Mouse (Mus musculus) neural tube, embryonic 11.5 days (tissue): ENCODE measurements around the gene Calhm4. TPM values are rescaled to one million over a fixed set of nuclear protein-coding genes. Genes with fewer than 3 reads are reported as not detected.

Source experiments
- ATAC-seq: fragments of 200-750 bp; cut with Nextera tagmentation; 2 replicates; pipeline ENCODE4 v1.8.0; 2017; ENCODE audit warnings: moderate number of reproducible peaks, mild to moderate bottlenecking, moderate TSS enrichment, moderate library complexity; ENCODE audit not compliant: insufficient read depth, low FRiP score, low TSS enrichment
- DNase-seq: peaks from one replicate; pipeline ENCODE4 v3.0.0-alpha.2; 2015; ENCODE audit warnings: low spot score
- H3K27ac ChIP-seq: fragments of 300-500 bp; sonication (generic); 2 replicates; pipeline ENCODE4 v1.5.1; 2014; ENCODE audit warnings: low read depth, mild to moderate bottlenecking, low read length
- H3K27me3 ChIP-seq: fragments of 300-500 bp; sonication (generic); 2 replicates; pipeline ENCODE4 v1.6.1; 2014; ENCODE audit warnings: mild to moderate bottlenecking, low read length, mixed read lengths; ENCODE audit not compliant: control insufficient read depth, insufficient read depth
- H3K36me3 ChIP-seq: fragments of 300-500 bp; sonication (generic); 2 replicates; pipeline ENCODE4 v1.6.1; 2014; ENCODE audit warnings: mild to moderate bottlenecking, low read length, moderate library complexity, mixed read lengths; ENCODE audit not compliant: control insufficient read depth, insufficient read depth
- H3K4me1 ChIP-seq: fragments of 300-500 bp; sonication (generic); 2 replicates; pipeline ENCODE4 v1.6.1; 2014; ENCODE audit warnings: low read length, mixed read lengths; ENCODE audit not compliant: control insufficient read depth, insufficient read depth
- H3K4me2 ChIP-seq: fragments of 300-500 bp; sonication (generic); 2 replicates; pipeline ENCODE4 v1.6.1; 2014; ENCODE audit warnings: low read depth, mild to moderate bottlenecking, moderate library complexity
- H3K4me3 ChIP-seq: fragments of 300-500 bp; sonication (generic); 2 replicates; pipeline ENCODE4 v1.5.1; 2014; ENCODE audit warnings: low read depth, low read length
- H3K9ac ChIP-seq: fragments of 300-500 bp; sonication (generic); 2 replicates; pipeline ENCODE4 v1.6.1; 2014; ENCODE audit warnings: mild to moderate bottlenecking, low read length
- H3K9me3 ChIP-seq: fragments of 300-500 bp; sonication (generic); 2 replicates; pipeline ENCODE4 v1.6.1; 2016; ENCODE audit warnings: low read length; ENCODE audit not compliant: control insufficient read depth
- WGBS: fragments of 180-500 bp; shearing (Covaris S2); extraction: QIAGEN DNeasy Blood & Tissue Kit; methylation state at CpG from one replicate; pipeline ENCODE4 v1.1.7; 2014; 5-methylcytosine and 5-hydroxymethylcytosine counted together
- polyA plus RNA-seq: library from polyadenylated mRNA; unstranded; fragments of >200 nt; fragmentation: Nextera tagmentation; extraction: Ambion mirVana; gene quantifications from 2 replicates; pipeline ENCODE4 v1.2.1, GENCODE M21; 2014

Gene Calhm4
- polyA plus RNA-seq = not detected in 2 replicates

DNA sequence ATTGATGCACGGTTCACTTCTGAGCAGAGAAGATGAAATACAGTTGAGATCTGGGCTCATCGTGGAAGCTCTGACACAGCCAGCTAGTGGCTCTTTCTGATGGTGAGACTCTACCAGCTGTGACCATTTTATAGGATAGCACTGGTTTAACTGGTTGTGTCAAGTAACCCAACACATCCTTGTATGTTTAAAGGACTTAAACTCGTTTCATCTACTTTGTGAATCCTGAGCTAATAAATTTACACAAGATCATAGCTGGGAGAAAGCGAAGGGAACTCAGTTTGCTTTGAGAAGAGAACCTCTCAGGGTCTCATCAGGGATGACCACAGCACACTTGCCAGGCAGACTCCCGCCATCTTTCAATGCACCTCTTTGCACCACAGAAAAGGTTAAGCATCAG, at the start of gene Calhm4:
Gene Calhm4 (minus strand): TSS at position 101 of the 400 bp plus-strand sequence.
- WGBS = 87% methylated on average over 5 of the region's 5 CpGs
- ATAC-seq = no peak
- no peak within 1 kb of the TSS for H3K4me3 ChIP-seq
- no peaks in the 10 kb centered on the region for H3K9me3 ChIP-seq
- no peak within 1 kb of the TSS for H3K9ac ChIP-seq
- DNase-seq = no peak
- no peaks in the 10 kb centered on the region for H3K27me3 ChIP-seq
- no peak within 1 kb of the TSS for H3K4me2 ChIP-seq
- H3K36me3 ChIP-seq = no peaks in the 10 kb centered on the region
- H3K4me1 ChIP-seq = no peaks in the 10 kb centered on the region
- no peak within 1 kb of the TSS for H3K27ac ChIP-seq

DNA sequence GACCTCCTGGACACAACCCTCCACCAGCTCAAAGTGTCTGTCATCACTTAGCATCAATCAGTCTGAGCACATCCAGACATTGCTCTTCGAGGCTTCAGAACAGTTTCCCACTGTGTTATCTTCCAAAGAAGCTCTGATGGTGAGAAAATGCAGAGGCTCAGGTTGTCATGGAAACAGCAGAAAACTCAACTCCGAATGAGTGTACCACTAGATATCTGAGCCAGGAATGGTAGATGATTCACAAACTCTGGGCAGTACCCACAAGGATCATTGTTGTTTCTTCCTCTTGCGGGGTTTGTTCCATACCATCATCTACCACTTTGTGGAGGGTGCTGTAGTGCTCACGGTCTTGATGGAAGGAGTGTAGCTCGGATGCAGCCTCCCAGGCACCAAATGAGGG, 47.8 kb upstream of the Calhm4 start:
- Histone ChIP-seq H3K4me2 (no peak overlapping the region), H3K4me1 (no peaks in the 10 kb centered on the region), H3K36me3 (no peaks in the 10 kb centered on the region), H3K4me3 (no peak overlapping the region), H3K27me3 (no peaks in the 10 kb centered on the region), H3K27ac (no peak overlapping the region), H3K9ac (no peak overlapping the region), H3K9me3 (no peaks in the 10 kb centered on the region)
- WGBS = 77% methylated on average over 5 of the region's 5 CpGs
- no peak for DNase-seq
- ATAC-seq = no peak

DNA sequence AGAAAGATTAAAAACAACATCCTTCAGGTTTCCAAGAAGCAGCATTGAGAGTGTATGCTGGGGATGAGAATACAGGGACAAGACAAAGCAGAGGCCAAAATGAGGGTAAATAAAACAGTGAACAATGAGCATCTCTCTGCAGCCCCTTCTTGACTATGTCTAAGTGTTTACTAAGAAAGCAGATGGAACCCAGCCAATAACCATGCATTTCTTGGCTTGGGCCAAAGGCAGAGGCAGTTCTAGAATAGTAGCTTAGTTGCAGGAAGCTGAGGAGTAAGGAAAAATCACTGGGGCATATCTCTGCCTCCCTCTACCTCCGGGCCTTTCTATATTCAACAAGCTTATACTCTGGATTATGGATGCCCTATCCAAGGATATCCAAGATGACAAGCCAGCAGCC, 46.4 kb upstream of the Calhm4 start:
- Histone ChIP-seq H3K4me3 (no peak overlapping the region), H3K4me2 (no peak overlapping the region), H3K27ac (no peak overlapping the region), H3K9me3 (no peaks in the 10 kb centered on the region), H3K9ac (no peak overlapping the region), H3K36me3 (no peaks in the 10 kb centered on the region), H3K4me1 (no peaks in the 10 kb centered on the region), H3K27me3 (no peaks in the 10 kb centered on the region)
- ATAC-seq (no peak), DNase-seq (no peak)
- whole genome bisulfite sequencing = 91% methylated on average over 1 of the region's 1 CpGs

DNA sequence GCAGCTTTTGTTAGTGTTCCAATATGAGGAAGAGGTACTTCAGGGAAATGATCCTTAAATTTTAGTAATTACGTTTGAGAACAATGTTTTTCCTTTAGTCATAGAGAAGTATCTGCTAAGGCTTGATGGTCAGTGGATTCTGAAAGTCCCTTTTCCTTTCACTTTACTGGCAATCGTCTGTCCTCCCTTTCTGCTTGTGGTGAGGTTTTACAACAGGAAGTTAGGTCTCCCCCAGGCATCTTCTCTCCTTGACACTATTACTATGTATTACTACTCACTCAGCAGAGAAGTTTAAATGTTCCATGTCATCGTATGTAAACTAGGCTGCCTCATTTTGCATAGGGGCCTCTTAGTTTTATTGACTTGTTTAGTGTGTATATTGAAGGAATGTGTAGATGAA, 45.4 kb upstream of the Calhm4 start:
- Histone ChIP-seq H3K4me3 (no peak overlapping the region), H3K27me3 (no peaks in the 10 kb centered on the region), H3K4me2 (no peak overlapping the region), H3K27ac (no peak overlapping the region), H3K9me3 (no peaks in the 10 kb centered on the region), H3K36me3 (no peaks in the 10 kb centered on the region), H3K9ac (no peak overlapping the region), H3K4me1 (no peaks in the 10 kb centered on the region)
- WGBS = 59% methylated on average over 3 of the region's 3 CpGs
- no peak for DNase-seq
- no peak for ATAC-seq

DNA sequence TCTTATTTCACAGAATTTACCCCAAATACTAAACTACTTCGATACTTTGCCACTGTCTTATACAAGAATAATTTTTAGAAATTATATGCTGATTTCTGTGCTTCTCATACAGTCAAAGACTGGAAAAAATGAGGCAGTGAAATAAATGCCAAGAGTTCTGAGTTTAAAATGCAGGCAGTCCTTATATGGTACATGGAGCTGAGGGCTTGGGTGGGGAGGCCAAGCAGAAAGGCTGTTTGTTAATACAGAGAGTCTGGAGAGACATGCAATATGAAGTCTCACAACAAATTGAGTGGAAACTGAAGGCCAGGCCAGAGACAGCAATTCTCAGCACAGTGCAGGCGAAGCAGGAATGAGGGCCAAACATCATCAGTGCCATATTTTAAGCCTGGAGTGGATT, 44.4 kb upstream of the Calhm4 start:
- Histone ChIP-seq H3K4me3 (no peak overlapping the region), H3K27me3 (no peaks in the 10 kb centered on the region), H3K9me3 (no peaks in the 10 kb centered on the region), H3K4me1 (no peaks in the 10 kb centered on the region), H3K4me2 (no peak overlapping the region), H3K9ac (no peak overlapping the region), H3K36me3 (no peaks in the 10 kb centered on the region), H3K27ac (no peak overlapping the region)
- ATAC-seq = no peak
- DNase-seq = no peak
- WGBS = 86% methylated on average over 2 of the region's 2 CpGs

DNA sequence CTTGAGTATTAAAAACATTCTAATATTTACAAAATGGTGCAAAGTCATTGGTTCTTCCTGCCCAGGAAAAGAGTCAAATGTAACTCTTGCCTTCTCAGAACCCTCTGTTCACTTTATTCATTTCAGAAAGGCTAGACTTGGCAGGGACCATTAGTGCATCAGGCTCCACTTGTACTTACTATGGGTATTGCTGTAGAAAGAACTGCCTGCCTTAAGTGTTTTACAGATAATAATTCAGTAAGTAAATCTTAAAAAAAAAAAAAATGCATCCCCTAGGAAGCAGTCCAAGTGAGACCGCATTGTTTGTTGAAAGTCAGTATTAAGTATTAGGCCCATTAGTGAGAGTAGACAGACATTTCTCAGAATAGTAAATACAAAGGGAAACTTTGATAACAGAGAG, 42.4 kb upstream of the Calhm4 start:
- no peak overlapping the region for H3K4me3 ChIP-seq
- no peak for ATAC-seq
- no peak for DNase-seq
- no peaks in the 10 kb centered on the region for H3K36me3 ChIP-seq
- H3K27ac ChIP-seq = no peak overlapping the region
- WGBS = 100% methylated on average over 1 of the region's 1 CpGs
- H3K9me3 ChIP-seq = no peaks in the 10 kb centered on the region
- H3K4me2 ChIP-seq = no peak overlapping the region
- no peaks in the 10 kb centered on the region for H3K4me1 ChIP-seq
- no peak overlapping the region for H3K9ac ChIP-seq
- H3K27me3 ChIP-seq = no peaks in the 10 kb centered on the region

DNA sequence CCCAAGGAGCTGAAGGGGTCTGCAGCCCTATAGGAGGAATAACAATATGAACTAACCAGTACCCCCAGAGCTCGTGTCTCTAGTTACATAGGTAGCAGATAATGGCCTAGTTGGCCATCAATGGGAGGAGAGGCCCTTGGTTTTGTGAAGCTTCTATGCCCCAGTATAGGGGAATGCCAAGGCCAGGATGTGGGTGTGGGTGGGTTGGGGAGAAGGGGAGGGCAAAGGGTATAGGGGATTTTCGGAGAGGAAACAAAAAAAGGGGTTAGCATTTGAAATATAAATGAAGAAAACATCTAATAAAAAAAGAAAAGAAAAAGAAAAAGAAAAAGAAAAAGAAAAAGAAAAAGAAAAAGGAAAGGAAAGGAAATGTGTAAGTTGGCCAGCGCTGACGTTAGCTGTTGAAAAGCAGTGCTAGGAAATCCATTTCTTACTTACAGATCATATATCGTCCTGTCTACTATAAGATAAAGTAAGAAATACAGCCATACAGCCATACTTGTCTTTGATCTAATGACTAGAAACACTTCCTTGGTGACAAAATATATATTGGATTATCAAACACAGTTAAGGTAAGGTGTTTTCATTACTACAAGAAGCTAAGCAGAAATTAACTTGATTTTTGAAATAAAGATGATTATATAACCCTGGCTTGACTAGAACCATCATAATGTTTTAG, 30.6 kb upstream of the Calhm4 start:
- H3K27ac ChIP-seq = no peak overlapping the region
- DNase-seq (no peak), ATAC-seq (no peak)
- no peak overlapping the region for H3K4me2 ChIP-seq
- no peak overlapping the region for H3K4me3 ChIP-seq
- no peaks in the 10 kb centered on the region for H3K27me3 ChIP-seq
- H3K9me3 ChIP-seq = no peaks in the 10 kb centered on the region
- no peaks in the 10 kb centered on the region for H3K4me1 ChIP-seq
- 91% methylated on average over 5 of the region's 5 CpGs for WGBS
- no peaks in the 10 kb centered on the region for H3K36me3 ChIP-seq
- H3K9ac ChIP-seq = no peak overlapping the region

DNA sequence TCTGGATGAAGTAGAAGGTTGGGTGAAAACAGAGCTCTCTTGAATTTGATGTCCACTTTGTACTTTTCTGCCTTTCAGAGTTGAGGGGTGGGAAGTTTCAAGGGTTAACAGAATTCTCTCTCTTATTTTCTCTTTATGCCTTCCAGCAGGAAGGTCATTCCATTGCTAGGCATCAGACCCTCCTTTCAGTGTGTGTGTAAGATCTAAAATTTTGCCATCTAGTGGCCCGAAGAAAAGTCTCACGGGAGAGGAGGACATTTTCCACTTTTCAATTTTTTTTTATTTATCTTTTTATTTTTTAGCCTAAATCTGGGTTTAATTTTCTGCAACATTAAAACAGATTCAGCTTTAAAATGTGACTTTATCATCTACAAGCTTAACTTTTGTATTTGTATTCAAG, 27.5 kb upstream of the Calhm4 start:
- Histone ChIP-seq H3K27me3 (no peaks in the 10 kb centered on the region), H3K4me2 (no peak overlapping the region), H3K4me1 (no peaks in the 10 kb centered on the region), H3K4me3 (no peak overlapping the region), H3K27ac (no peak overlapping the region), H3K9me3 (no peaks in the 10 kb centered on the region), H3K9ac (no peak overlapping the region), H3K36me3 (no peaks in the 10 kb centered on the region)
- DNase-seq (no peak), ATAC-seq (no peak)
- WGBS = 84% methylated on average over 2 of the region's 2 CpGs

DNA sequence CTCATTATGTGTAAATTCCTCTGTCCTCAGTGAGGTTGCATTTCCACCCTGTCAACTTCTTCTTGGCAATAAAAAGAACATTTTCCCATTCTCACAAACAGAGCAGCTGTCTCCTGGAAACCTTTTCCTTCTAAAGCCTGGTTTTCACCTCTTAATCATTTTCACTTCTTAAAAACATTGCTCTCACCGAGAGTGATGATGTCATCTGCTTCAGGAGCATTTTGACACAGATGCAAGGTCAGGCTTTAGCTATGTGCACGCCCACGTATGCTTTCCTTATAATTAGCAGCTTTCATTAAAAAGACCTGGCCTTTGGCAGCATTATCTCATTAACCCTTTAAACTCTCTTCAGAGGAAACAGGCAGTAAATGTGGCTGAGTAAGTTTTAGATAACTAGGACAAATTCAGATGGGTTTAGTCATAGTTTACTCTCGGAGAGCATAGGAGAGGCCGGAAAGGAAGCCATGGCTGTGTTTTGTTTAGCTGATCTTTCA, 26.9 kb upstream of the Calhm4 start:
- Histone ChIP-seq H3K27ac (no peak overlapping the region), H3K27me3 (no peaks in the 10 kb centered on the region), H3K9me3 (no peaks in the 10 kb centered on the region), H3K4me1 (no peaks in the 10 kb centered on the region), H3K4me2 (no peak overlapping the region), H3K9ac (no peak overlapping the region), H3K4me3 (no peak overlapping the region), H3K36me3 (no peaks in the 10 kb centered on the region)
- ATAC-seq (no peak), DNase-seq (no peak)
- 76% methylated on average over 5 of the region's 5 CpGs for WGBS
